Mouse (Mus musculus) ES-Bruce4 (cell line): ENCODE measurements at regions not wholly inside any gene's neighbourhood (a gene's known extent, or its start where the extent isn't known, plus 50 kb on each side); places are given as distances from the start of the nearest gene placed in this dataset.
"Not testable (repeated sequence)": the region's sequence is repeated elsewhere in the genome, so short reads cannot be mapped to it uniquely, and the experiment has no call there.

Source experiments
- H3K27ac ChIP-seq: 2 replicates; pipeline ENCODE4 v1.5.1; 2012; ENCODE audit warnings: low read length, inconsistent platforms; ENCODE audit not compliant: insufficient read depth
- H3K27me3 ChIP-seq: 2 replicates; pipeline ENCODE4 v1.6.1; 2012; ENCODE audit warnings: mild to moderate bottlenecking, low read length, inconsistent platforms; ENCODE audit not compliant: control insufficient read depth, poor library complexity, insufficient read depth, severe bottlenecking
- H3K36me3 ChIP-seq: 2 replicates; pipeline ENCODE4 v1.6.1; 2012; ENCODE audit warnings: inconsistent platforms, mild to moderate bottlenecking, low read length, moderate library complexity; ENCODE audit not compliant: control insufficient read depth, poor library complexity, insufficient read depth, severe bottlenecking
- H3K4me1 ChIP-seq: one replicate; pipeline ENCODE4 v1.8.1; 2011; ENCODE audit warnings: low read length; ENCODE audit not compliant: control insufficient read depth, insufficient read depth
- H3K4me3 ChIP-seq: 2 replicates; pipeline ENCODE4 v1.5.1; 2011; ENCODE audit warnings: low read depth, mild to moderate bottlenecking, low read length
- H3K9ac ChIP-seq: 2 replicates; pipeline ENCODE4 v1.6.1; 2012; ENCODE audit warnings: low read depth, mild to moderate bottlenecking, inconsistent platforms; ENCODE audit not compliant: poor library complexity, severe bottlenecking
- H3K9me3 ChIP-seq: replicated peaks from 2 replicates; pipeline ENCODE4 v1.6.1; 2012; ENCODE audit warnings: mild to moderate bottlenecking, low read length, inconsistent platforms; ENCODE audit not compliant: control insufficient read depth, poor library complexity, insufficient read depth, severe bottlenecking
- CTCF ChIP-seq: IDR thresholded peaks from one replicate; pipeline ENCODE4 v1.8.1; 2011; ENCODE audit warnings: low read depth, low read length
- POLR2A ChIP-seq: IDR thresholded peaks from one replicate; pipeline ENCODE4 v1.8.1; 2011; ENCODE audit warnings: low read length; ENCODE audit not compliant: insufficient read depth

DNA sequence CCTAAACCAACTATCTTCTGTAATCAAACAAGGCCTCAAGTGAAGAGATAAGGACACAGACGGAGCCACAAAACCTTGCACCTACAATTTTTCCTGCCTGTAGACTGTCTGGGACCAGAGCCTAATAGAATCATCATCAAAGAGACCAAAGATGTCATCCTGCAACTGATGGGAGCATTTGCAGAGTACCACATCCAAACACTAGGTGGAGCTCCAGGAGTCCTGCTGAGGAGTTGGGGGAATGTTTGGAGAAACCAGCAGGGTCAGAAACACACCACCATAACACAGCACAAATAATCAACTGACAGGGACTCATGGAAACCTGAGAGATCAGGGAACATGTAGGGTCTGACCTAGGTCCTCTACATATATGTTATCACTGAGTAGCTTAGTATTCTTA lies 160.9 kb downstream of the Gm6760 start:
- Histone ChIP-seq H3K9ac (no peak overlapping the region), H3K4me3 (no peak overlapping the region), H3K27ac (no peak overlapping the region), H3K4me1 (no peaks in the 10 kb centered on the region), H3K9me3 (no peaks in the 10 kb centered on the region), H3K36me3 (no peaks in the 10 kb centered on the region), H3K27me3 (no peaks in the 10 kb centered on the region)
- TF ChIP-seq POLR2A = no peak
- TF ChIP-seq CTCF = peak; percentile 25

DNA sequence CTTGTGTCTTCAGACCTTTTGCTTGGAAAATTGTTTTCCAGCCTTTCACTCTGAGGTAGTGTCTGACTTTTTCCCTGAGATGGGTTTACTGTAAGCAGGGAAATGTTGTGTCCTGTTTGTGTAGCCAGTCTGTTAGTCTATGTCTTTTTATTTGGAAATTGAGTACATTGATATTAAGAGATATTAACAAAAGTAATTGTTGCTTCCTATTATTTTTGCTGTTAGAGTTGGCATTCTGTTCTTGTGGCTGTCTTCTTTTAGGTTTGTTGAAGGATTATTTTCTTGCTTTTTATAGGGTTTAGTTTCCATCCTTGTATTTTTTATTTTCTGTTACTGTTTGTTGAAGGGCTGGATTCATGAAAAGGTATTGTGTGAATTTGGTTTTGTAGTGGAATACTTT lies 179.6 kb downstream of the Gm6760 start:
- not testable (repeated sequence) for H3K36me3 ChIP-seq, H3K9me3 ChIP-seq, H3K4me1 ChIP-seq, H3K27ac ChIP-seq, H3K27me3 ChIP-seq, H3K4me3 ChIP-seq, H3K9ac ChIP-seq
